Mouse (Mus musculus) embryonic fibroblast, embryonic 13.5 days (primary cell): Measurements from ENCODE around the gene Krt80.
"Not testable (repeated sequence)": the region's sequence is repeated elsewhere in the genome, so short reads cannot be mapped to it uniquely, and the experiment has no call there.

Experiments
- CTCF ChIP-seq: IDR thresholded peaks from 2 replicates; pipeline ENCODE4 v1.5.1; 2011; ENCODE audit warnings: mild to moderate bottlenecking, control low read depth, low read length, moderate library complexity, borderline replicate concordance; ENCODE audit not compliant: insufficient read depth
- POLR2A ChIP-seq: IDR thresholded peaks from 2 replicates; pipeline ENCODE4 v1.6.1; 2011; ENCODE audit warnings: low read depth, mild to moderate bottlenecking, control low read depth, low read length, moderate library complexity

- not testable (repeated sequence) for TF ChIP-seq CTCF, POLR2A
Measured at GRCm38 (mm10) chr15:101324409-101324808, 45.6 kb downstream of the Krt80 start.
